Mouse (Mus musculus) spleen, postnatal 14 days (tissue): ENCODE measurements at regions not wholly inside any gene's neighbourhood (a gene's known extent, or its start where the extent isn't known, plus 50 kb on each side); places are given as distances from the start of the nearest gene placed in this dataset.
A peak's percentile ranks its signal among the peaks of the same experiment; 100 is the strongest.

Experiments used
- DNase-seq, 2 experiments: peaks; one replicate each; pipeline ENCODE4 v3.0.0; 2021 to 2022; ENCODE audit warnings: low spot score in 2 of 2

GRCm38 (mm10) chr2:167757157-167757780 is 67.6 kb upstream of the Tmem189 start:
- DNase-seq, result no peak

GRCm38 (mm10) chr2:167756721-167757120 is 67.1 kb upstream of the Tmem189 start:
- no peak for DNase-seq

GRCm38 (mm10) chr2:167754929-167755551 is 65.4 kb upstream of the Tmem189 start:
- DNase-seq, result peak; percentile 47 to 56

GRCm38 (mm10) chr2:167753898-167754297 is 64.3 kb upstream of the Tmem189 start:
- peak; percentile 41 to 55 for DNase-seq

GRCm38 (mm10) chr2:167752805-167753556 is 63.4 kb upstream of the Tmem189 start:
- no peak for DNase-seq

- DNase-seq, result no peak
These were observed 62.0 kb upstream of the Tmem189 start for GRCm38 (mm10) chr2:167751585-167751984.

GRCm38 (mm10) chr2:167748297-167748696 is 58.7 kb upstream of the Tmem189 start:
- DNase-seq, result no peak

- no peak for DNase-seq
These were observed 57.7 kb upstream of the Tmem189 start for GRCm38 (mm10) chr2:167747164-167747843.

GRCm38 (mm10) chr2:167746344-167746743 is 56.7 kb upstream of the Tmem189 start:
- no peak for DNase-seq

GRCm38 (mm10) chr2:167745409-167745808 is 55.8 kb upstream of the Tmem189 start:
- DNase-seq, result no peak

GRCm38 (mm10) chr2:167744080-167744479 is 54.5 kb upstream of the Tmem189 start:
- no peak for DNase-seq

- DNase-seq, result no peak
These were observed 52.9 kb upstream of the Tmem189 start for GRCm38 (mm10) chr2:167742479-167742878.

GRCm38 (mm10) chr2:167740516-167741189 is 51.0 kb upstream of the Tmem189 start:
- no peak for DNase-seq
